Mouse (Mus musculus) stomach, embryonic 15.5 days (tissue): ENCODE results near the gene Kif4. TPM values are rescaled to one million over a fixed set of nuclear protein-coding genes. Genes with fewer than 3 reads are reported as not detected.

Experiments used
- ATAC-seq: fragments of 200-750 bp; cut with Nextera tagmentation; 2 replicates; pipeline ENCODE4 v1.8.0; 2017; ENCODE audit warnings: low read depth, moderate number of reproducible peaks, moderate TSS enrichment; ENCODE audit not compliant: insufficient read depth, low FRiP score
- H3K27ac ChIP-seq: fragments of 300-500 bp; sonication (generic); 2 replicates; pipeline ENCODE4 v1.5.1; 2015; ENCODE audit warnings: mild to moderate bottlenecking, inconsistent platforms
- H3K27me3 ChIP-seq: fragments of 300-500 bp; sonication (generic); replicated peaks from 2 replicates; pipeline ENCODE4 v1.6.1; 2015; ENCODE audit warnings: inconsistent platforms
- H3K36me3 ChIP-seq: fragments of 300-500 bp; sonication (generic); 2 replicates; pipeline ENCODE4 v1.6.1; 2015; ENCODE audit warnings: inconsistent platforms
- H3K4me1 ChIP-seq: fragments of 300-500 bp; sonication (generic); 2 replicates; pipeline ENCODE4 v1.6.1; 2015; ENCODE audit warnings: inconsistent platforms
- H3K4me2 ChIP-seq: fragments of 300-500 bp; sonication (generic); 2 replicates; pipeline ENCODE4 v1.6.1; 2015; ENCODE audit warnings: mild to moderate bottlenecking, inconsistent platforms
- H3K4me3 ChIP-seq: fragments of 300-500 bp; sonication (generic); replicated peaks from 2 replicates; pipeline ENCODE4 v1.5.1; 2015; ENCODE audit warnings: inconsistent platforms
- H3K9ac ChIP-seq: fragments of 300-500 bp; sonication (generic); 2 replicates; pipeline ENCODE4 v1.6.1; 2015; ENCODE audit warnings: inconsistent platforms
- H3K9me3 ChIP-seq: fragments of 300-500 bp; sonication (generic); 2 replicates; pipeline ENCODE4 v1.6.1; 2016; ENCODE audit warnings: inconsistent platforms
- WGBS: fragments of 180-500 bp; shearing (Covaris S2); methylation state at CpG from one replicate; pipeline ENCODE4 v1.1.7; 2015; 5-methylcytosine and 5-hydroxymethylcytosine counted together
- polyA plus RNA-seq: library from polyadenylated mRNA; unstranded; fragments of >200 nt; fragmentation: Nextera tagmentation; extraction: Ambion mirVana; gene quantifications from 2 replicates; pipeline ENCODE4 v1.2.1, GENCODE M21; 2015

The Kif4 gene
- polyA plus RNA-seq, 1 experiment from 2014 or later = 22.5 TPM

GRCm38 (mm10) chrX:100652848-100653247 lies 27.3 kb downstream of the Kif4 start:
- H3K27ac ChIP-seq = no peak overlapping the region
- no peak for ATAC-seq
- no peak overlapping the region for H3K9ac ChIP-seq
- no peak overlapping the region for H3K4me2 ChIP-seq
- no peaks in the 10 kb centered on the region for H3K4me1 ChIP-seq
- H3K4me3 ChIP-seq = no peak overlapping the region
- H3K27me3 ChIP-seq = no peaks in the 10 kb centered on the region
- H3K36me3 ChIP-seq = no peaks in the 10 kb centered on the region
- H3K9me3 ChIP-seq = no peaks in the 10 kb centered on the region

GRCm38 (mm10) chrX:100664825-100665224 lies 39.3 kb downstream of the Kif4 start:
- 83% methylated on average over 2 of the region's 2 CpGs for WGBS
- H3K36me3 ChIP-seq = no peaks in the 10 kb centered on the region
- H3K27ac ChIP-seq = no peak overlapping the region
- H3K9me3 ChIP-seq = no peaks in the 10 kb centered on the region
- no peaks in the 10 kb centered on the region for H3K27me3 ChIP-seq
- H3K4me2 ChIP-seq = no peak overlapping the region
- ATAC-seq = no peak
- H3K4me1 ChIP-seq = no peaks in the 10 kb centered on the region
- H3K9ac ChIP-seq = no peak overlapping the region
- H3K4me3 ChIP-seq = no peak overlapping the region

DNA sequence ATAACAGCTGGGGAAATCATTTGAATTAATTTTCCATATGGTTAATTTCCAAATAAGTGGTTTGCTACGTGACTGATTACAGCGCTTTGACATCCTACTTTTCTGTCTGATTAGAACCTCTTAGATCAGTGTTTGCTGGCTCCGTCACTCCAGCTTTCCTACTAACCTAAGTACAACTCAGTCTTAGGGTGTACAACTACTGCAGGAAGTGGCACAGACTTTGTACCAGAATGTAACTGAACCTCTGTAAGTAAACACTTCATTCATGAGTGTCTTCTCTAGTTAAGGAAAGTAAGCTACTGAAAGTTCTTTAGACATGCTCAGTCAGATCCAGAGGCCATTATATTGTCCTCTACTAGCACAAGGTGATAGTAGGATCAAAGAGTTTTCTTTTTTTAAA lies 52.7 kb downstream of the Kif4 start:
- H3K27ac ChIP-seq = no peak overlapping the region
- no peak for ATAC-seq
- no peaks in the 10 kb centered on the region for H3K4me1 ChIP-seq
- WGBS = 68% methylated on average over 3 of the region's 3 CpGs
- no peaks in the 10 kb centered on the region for H3K9me3 ChIP-seq
- no peak overlapping the region for H3K4me3 ChIP-seq
- H3K36me3 ChIP-seq = no peaks in the 10 kb centered on the region
- no peak overlapping the region for H3K9ac ChIP-seq
- no peaks in the 10 kb centered on the region for H3K27me3 ChIP-seq
- no peak overlapping the region for H3K4me2 ChIP-seq

- no peak overlapping the region for H3K27ac ChIP-seq
- no peak overlapping the region for H3K4me3 ChIP-seq
- no peaks in the 10 kb centered on the region for H3K36me3 ChIP-seq
- no peaks in the 10 kb centered on the region for H3K9me3 ChIP-seq
- no peak for ATAC-seq
- 52% methylated on average over 3 of the region's 3 CpGs for WGBS
- H3K4me1 ChIP-seq = no peaks in the 10 kb centered on the region
- H3K27me3 ChIP-seq = no peaks in the 10 kb centered on the region; the same call in 1 of the 2 replicates
- H3K9ac ChIP-seq = no peak overlapping the region
- H3K4me2 ChIP-seq = no peak overlapping the region
Observed at GRCm38 (mm10) chrX:100686527-100686926, 61.0 kb downstream of the Kif4 start.

DNA sequence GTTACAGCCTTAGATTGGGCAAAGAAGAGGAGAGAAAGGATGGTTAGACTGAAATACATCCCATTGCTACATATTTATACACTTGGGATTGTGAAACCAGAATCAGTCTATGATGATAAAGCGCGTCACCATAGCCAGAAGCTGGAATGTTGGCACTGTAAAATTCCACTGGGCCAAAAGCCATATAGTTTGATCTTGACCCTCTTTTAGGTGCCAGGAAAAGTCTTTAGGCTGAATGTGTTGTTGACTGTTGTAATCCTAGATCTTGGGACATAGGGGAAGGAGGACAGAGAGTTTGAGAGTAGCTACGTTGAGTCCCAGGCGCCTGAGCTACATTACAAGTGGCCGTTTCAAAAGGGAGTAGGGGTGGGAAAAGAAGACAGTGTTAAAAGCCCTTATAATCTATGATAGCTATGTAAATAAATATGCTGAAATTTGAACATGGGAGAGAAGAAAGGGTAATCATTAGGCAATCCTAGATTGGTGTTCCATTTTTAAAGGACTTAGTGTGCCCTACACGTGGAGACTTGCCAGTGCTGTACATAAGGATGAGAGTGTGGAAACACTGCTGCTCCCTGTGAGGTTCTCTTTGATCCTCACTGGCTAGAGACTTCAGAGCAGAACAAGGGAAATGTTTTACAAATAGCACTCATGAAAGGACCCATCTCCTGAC lies 62.0 kb downstream of the Kif4 start:
- Histone ChIP-seq H3K27me3 (no peaks in the 10 kb centered on the region; the same call in 1 of the 2 replicates), H3K27ac (no peak overlapping the region)
- WGBS = 73% methylated on average over 6 of the region's 6 CpGs

DNA sequence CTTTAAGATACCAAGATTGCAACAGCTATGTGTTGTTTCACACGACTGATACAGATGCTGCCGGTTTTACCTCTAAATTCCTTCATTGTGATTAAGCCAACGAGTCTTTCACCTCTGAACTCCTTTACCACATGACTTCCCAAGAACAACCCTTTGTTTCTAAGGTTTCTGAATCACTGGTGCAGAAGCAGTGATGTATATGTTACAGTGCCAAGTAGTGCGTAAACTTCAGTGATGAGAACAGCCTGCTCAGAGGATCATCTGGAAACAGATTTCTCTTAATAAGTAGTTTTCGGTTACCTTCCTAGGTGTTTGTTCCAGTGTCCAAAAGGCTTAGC lies 62.5 kb downstream of the Kif4 start:
- no peak overlapping the region for H3K27ac ChIP-seq
- 74% methylated on average over 5 of the region's 5 CpGs for WGBS

More for the DNA sequence above, 62.0 kb downstream of the Kif4 start:
- H3K9me3 ChIP-seq = no peaks in the 10 kb centered on the region
- no peaks in the 10 kb centered on the region for H3K36me3 ChIP-seq
- no peak for ATAC-seq
- H3K9ac ChIP-seq = no peak overlapping the region
- H3K4me2 ChIP-seq = no peak overlapping the region
- H3K4me1 ChIP-seq = no peaks in the 10 kb centered on the region
- H3K4me3 ChIP-seq = no peak overlapping the region

DNA sequence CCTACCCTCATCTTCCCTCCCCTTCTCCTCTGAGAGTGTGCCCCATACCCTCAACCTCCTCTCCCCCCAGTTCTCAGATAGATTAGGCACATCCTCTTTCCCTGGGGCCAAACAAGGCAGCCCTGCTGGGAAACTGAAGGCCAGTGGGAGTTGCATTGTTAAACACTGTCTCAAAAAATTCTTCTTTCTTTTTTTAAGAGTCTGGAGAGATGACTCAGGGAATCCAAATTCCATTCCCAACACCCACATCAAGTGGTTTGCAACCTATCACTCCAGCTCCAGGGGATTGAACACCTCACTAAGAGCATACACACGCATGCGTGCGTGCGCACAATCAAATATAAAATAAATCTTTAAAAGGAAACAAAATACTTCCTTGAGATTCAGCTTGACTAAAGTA lies 71.2 kb downstream of the Kif4 start:
- H3K9me3 ChIP-seq = no peaks in the 10 kb centered on the region
- H3K4me2 ChIP-seq = no peak overlapping the region
- no peak overlapping the region for H3K4me3 ChIP-seq
- H3K9ac ChIP-seq = no peak overlapping the region
- H3K36me3 ChIP-seq = no peaks in the 10 kb centered on the region
- no peak overlapping the region for H3K27ac ChIP-seq
- WGBS = 90% methylated on average over 4 of the region's 4 CpGs
- H3K4me1 ChIP-seq = no peaks in the 10 kb centered on the region
- no peaks in the 10 kb centered on the region for H3K27me3 ChIP-seq
- no peak for ATAC-seq

More for the DNA sequence above, 62.5 kb downstream of the Kif4 start:
- Histone ChIP-seq H3K9me3 (no peaks in the 10 kb centered on the region), H3K9ac (no peak overlapping the region), H3K4me1 (no peaks in the 10 kb centered on the region), H3K36me3 (no peaks in the 10 kb centered on the region), H3K4me2 (no peak overlapping the region), H3K27me3 (no peaks in the 10 kb centered on the region; the same call in 1 of the 2 replicates), H3K4me3 (no peak overlapping the region)
- ATAC-seq = no peak

GRCm38 (mm10) chrX:100708032-100708431 lies 82.5 kb downstream of the Kif4 start:
- ATAC-seq = no peak
- Histone ChIP-seq H3K4me1 (no peaks in the 10 kb centered on the region), H3K9me3 (no peaks in the 10 kb centered on the region), H3K9ac (no peak overlapping the region), H3K4me2 (no peak overlapping the region), H3K4me3 (no peak overlapping the region), H3K36me3 (no peaks in the 10 kb centered on the region), H3K27ac (no peak overlapping the region), H3K27me3 (no peaks in the 10 kb centered on the region)
- WGBS = 87% methylated on average over 6 of the region's 6 CpGs

- no peak for ATAC-seq
- Histone ChIP-seq H3K27me3 (no peaks in the 10 kb centered on the region), H3K4me1 (no peaks in the 10 kb centered on the region), H3K27ac (no peak overlapping the region), H3K9me3 (no peaks in the 10 kb centered on the region), H3K9ac (no peak overlapping the region), H3K4me2 (no peak overlapping the region), H3K4me3 (no peak overlapping the region), H3K36me3 (no peaks in the 10 kb centered on the region)
- 92% methylated on average over 6 of the region's 6 CpGs for WGBS
Observed at GRCm38 (mm10) chrX:100716173-100716572, 90.6 kb downstream of the Kif4 start.

DNA sequence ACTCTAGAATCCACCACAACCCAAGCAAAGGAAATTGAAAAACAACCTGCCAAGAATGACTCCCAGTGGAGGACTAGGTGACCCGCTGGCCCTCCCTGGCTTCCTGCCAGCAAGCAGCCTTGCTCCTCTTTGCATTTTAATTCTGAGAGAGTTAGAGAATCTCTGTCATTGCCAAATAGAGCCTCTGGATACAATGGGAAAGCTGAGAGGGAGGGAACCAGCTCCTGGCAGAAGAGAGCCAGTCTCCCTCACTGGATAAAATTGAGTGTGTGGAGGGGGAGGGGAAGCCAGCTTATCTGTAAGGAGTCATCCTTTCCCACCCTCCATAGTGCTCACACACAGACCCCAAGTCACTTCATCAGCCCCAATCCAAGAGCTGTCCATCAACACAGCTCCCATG lies 103.4 kb downstream of the Kif4 start:
- WGBS = 30% methylated on average over 1 of the region's 1 CpGs
- Histone ChIP-seq H3K4me1 (no peaks in the 10 kb centered on the region), H3K4me2 (no peak overlapping the region), H3K27me3 (0 out of 2 replicates have a peak, but pooled peaks cover 2% of the 10 kb centered on the region), H3K9ac (no peak overlapping the region), H3K9me3 (no peaks in the 10 kb centered on the region), H3K27ac (no peak overlapping the region), H3K36me3 (no peaks in the 10 kb centered on the region), H3K4me3 (no peak overlapping the region)
- no peak for ATAC-seq

DNA sequence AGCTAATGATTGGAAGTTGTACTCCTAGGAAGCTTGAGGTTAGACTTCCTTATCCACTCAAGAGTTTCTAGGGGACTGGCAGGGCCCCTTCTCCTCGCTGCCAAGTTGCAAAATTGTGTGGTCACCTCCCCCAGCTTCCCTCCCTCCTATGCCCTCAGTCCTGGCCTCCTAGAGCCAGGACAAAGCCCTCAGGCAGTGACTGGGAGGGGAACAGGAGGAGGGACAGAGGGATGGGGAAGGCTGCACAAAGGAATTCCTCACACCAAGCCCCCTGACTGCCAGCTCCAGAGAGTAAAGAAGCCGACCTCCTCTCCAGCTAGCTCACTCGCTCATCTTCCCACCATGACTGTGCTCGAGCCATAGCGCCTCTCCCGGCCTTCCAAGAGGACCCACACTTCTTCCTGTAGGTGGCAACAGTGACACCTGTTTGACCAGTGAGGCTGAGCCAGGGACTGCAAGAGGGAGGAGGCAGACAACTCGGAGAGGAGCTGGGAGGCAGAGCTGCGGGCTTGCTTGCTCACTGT lies 104.2 kb downstream of the Kif4 start, which contains the start of gene Gdpd2:
Gene Gdpd2 (plus strand): TSS at position 209 of the 524 bp plus-strand sequence.
- 26% methylated on average over 8 of the region's 8 CpGs for WGBS
- Histone ChIP-seq H3K4me1 (no peaks in the 10 kb centered on the region), H3K4me3 (peak within 1 kb of the TSS; percentile 14; the same call in 1 of the 2 replicates), H3K27ac (no peak within 1 kb of the TSS), H3K4me2 (peak within 1 kb of the TSS; percentile 37), H3K9ac (no peak within 1 kb of the TSS), H3K27me3 (0 out of 2 replicates have a peak, but pooled peaks cover 2% of the 10 kb centered on the region), H3K36me3 (no peaks in the 10 kb centered on the region), H3K9me3 (no peaks in the 10 kb centered on the region)
- 0 out of 2 replicates have a peak, but pooled peaks have one; percentile 65 for ATAC-seq

DNA sequence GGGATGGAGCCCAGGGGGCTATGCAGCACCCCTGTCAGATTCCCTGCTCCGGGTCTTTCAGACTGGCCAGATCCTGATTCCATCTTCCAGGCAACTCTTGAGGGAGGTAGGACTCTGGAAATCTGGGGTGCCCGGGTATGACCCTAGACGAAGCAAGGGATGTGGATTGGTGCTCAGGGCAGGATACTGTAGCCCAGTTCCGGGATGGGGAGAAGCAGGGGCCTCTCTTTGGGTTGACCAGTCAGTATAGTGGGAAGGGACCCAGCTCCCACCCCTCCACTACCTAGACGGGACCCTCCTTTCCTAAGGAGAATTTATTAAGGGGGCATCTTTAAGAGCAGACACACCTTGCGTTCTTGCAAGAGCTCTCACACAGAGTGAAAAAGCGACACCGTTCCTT lies 104.7 kb downstream of the Kif4 start:
- no peaks in the 10 kb centered on the region for H3K36me3 ChIP-seq
- peak overlapping the region; percentile 14; the same call in 1 of the 2 replicates for H3K4me3 ChIP-seq
- H3K9ac ChIP-seq = no peak overlapping the region
- H3K27me3 ChIP-seq = 0 out of 2 replicates have a peak, but pooled peaks cover 2% of the 10 kb centered on the region
- H3K27ac ChIP-seq = no peak overlapping the region
- ATAC-seq = no peak
- WGBS = 39% methylated on average over 8 of the region's 8 CpGs
- H3K9me3 ChIP-seq = no peaks in the 10 kb centered on the region
- H3K4me2 ChIP-seq = peak overlapping the region; percentile 37
- no peaks in the 10 kb centered on the region for H3K4me1 ChIP-seq
